Mouse (Mus musculus): ENCODE results near the gene Daam1. TPM values are rescaled to one million over a fixed set of nuclear protein-coding genes. Genes with fewer than 3 reads are reported as not detected.

Daam1 gene
- polyA plus RNA-seq, 1 experiment from 2014 or later = 9.4 TPM

DNA sequence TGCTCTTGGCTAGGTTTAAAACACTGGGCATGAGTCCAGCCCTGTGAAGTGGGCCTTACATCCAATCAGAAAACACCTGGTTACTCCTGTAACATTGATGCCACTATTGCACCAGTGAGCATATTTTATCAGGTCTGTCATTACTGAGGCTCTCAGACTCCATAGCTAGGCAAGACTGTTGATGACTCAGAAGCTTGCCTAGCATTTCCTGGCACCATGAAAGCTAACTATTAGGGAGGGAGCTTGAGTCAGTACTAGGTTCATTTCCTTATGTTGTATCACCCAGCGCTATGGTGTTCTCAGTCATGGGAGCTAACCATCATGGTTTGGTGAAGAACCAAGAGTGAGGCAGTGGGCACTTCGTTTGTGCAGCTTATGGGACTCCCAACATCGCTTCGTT, 72.3 kb downstream of the Daam1 start:
- Histone ChIP-seq H3K9ac (no peak overlapping the region), H3K4me1 (peaks cover 5% of the 10 kb centered on the region), H3K9me3 (replicated peaks) (no peaks in the 10 kb centered on the region), H3K36me3 (peaks cover 22% of the 10 kb centered on the region), H3K27me3 (no peaks in the 10 kb centered on the region), H3K4me3 (replicated peaks) (no peak overlapping the region), H3K4me2 (no peak overlapping the region), H3K27ac (no peak overlapping the region)
- 92% methylated on average over 4 of the region's 4 CpGs for WGBS
- ATAC-seq (replicated peaks; ENCODE audit: low FRiP score) = no peak

GRCm38 (mm10) chr12:71904310-71904709, 73.4 kb downstream of the Daam1 start:
- Histone ChIP-seq H3K27ac (no peak overlapping the region), H3K4me3 (replicated peaks) (no peak overlapping the region)
- WGBS = 79% methylated on average over 4 of the region's 4 CpGs

DNA sequence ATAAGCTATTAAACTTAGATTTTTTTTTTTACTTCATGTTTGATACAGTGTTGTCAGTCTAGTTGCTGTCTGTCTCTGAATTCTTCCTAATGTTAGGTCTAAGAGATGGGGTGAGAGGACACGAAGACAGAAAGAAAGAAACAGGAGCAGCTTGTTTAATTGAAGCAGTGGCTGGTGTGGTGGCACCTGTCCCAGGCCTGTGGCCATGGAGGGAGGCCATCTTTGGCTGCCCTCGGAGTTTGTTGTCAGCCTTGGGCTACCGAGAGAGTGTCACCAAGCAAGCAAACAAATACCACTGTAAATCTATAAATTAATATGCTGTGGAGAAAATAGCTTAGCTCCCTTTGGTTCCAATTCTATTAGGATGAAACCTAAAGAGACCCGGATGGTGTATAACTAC, 74.0 kb downstream of the Daam1 start:
- Histone ChIP-seq H3K27me3 (no peaks in the 10 kb centered on the region), H3K9ac (no peak overlapping the region), H3K4me3 (replicated peaks) (no peak overlapping the region), H3K9me3 (replicated peaks) (no peaks in the 10 kb centered on the region), H3K4me1 (peaks cover 7% of the 10 kb centered on the region), H3K27ac (no peak overlapping the region), H3K36me3 (peaks cover 15% of the 10 kb centered on the region), H3K4me2 (no peak overlapping the region)
- WGBS = 86% methylated on average over 4 of the region's 4 CpGs
- no peak for ATAC-seq (replicated peaks; ENCODE audit: low FRiP score)

More at GRCm38 (mm10) chr12:71904310-71904709, 73.4 kb downstream of the Daam1 start:
- no peak overlapping the region for H3K4me2 ChIP-seq
- no peak for ATAC-seq (replicated peaks; ENCODE audit: low FRiP score)
- no peaks in the 10 kb centered on the region for H3K9me3 ChIP-seq (replicated peaks)
- peaks cover 5% of the 10 kb centered on the region for H3K4me1 ChIP-seq
- H3K9ac ChIP-seq = no peak overlapping the region
- peaks cover 15% of the 10 kb centered on the region for H3K36me3 ChIP-seq
- no peaks in the 10 kb centered on the region for H3K27me3 ChIP-seq

GRCm38 (mm10) chr12:71905640-71906320, 74.9 kb downstream of the Daam1 start:
- Histone ChIP-seq H3K27ac (no peak overlapping the region), H3K9me3 (replicated peaks) (no peaks in the 10 kb centered on the region), H3K36me3 (peaks cover 15% of the 10 kb centered on the region), H3K27me3 (no peaks in the 10 kb centered on the region), H3K4me3 (replicated peaks) (no peak overlapping the region), H3K9ac (no peak overlapping the region), H3K4me2 (no peak overlapping the region), H3K4me1 (peaks cover 15% of the 10 kb centered on the region)
- ATAC-seq (replicated peaks; ENCODE audit: low FRiP score) = no peak
- 86% methylated on average over 13 of the region's 13 CpGs for WGBS

GRCm38 (mm10) chr12:71906582-71907267, 75.8 kb downstream of the Daam1 start:
- H3K27me3 ChIP-seq = no peaks in the 10 kb centered on the region
- H3K4me3 ChIP-seq (replicated peaks) = no peak overlapping the region
- WGBS = 89% methylated on average over 12 of the region's 12 CpGs
- no peaks in the 10 kb centered on the region for H3K9me3 ChIP-seq (replicated peaks)
- H3K4me2 ChIP-seq = no peak overlapping the region
- no peak overlapping the region for H3K9ac ChIP-seq
- 0 out of 2 replicates have a peak overlapping the region, but pooled peaks have one; percentile 5 for H3K27ac ChIP-seq
- peaks cover 14% of the 10 kb centered on the region for H3K36me3 ChIP-seq
- H3K4me1 ChIP-seq = peaks cover 23% of the 10 kb centered on the region
- ATAC-seq (replicated peaks; ENCODE audit: low FRiP score) = 0 out of 2 replicates have a peak, but pooled peaks have one; percentile 52

- 91% methylated on average over 5 of the region's 5 CpGs for WGBS
These were observed 78.1 kb downstream of the Daam1 start for GRCm38 (mm10) chr12:71908984-71909383.

DNA sequence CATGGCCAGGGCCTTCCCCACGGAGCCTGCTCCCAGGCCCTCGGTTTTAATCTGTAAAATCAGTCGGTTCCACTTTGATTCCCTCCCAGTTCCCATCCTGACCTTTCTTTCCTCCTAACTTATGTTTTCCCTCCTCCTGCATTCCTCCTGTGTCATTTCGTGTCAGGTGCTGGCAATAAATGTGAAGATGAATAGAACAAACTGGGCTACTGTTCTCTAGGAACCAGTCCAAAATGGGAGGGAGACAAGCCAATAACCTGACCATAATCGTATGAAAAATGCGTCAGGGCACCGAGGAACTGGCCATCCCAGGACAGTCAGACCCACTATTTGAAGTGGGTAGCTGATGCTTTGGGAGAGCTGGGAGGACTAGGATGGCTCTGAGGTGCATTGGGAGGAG, 79.4 kb downstream of the Daam1 start:
- Histone ChIP-seq H3K9me3 (replicated peaks) (no peaks in the 10 kb centered on the region), H3K4me3 (replicated peaks) (no peak overlapping the region), H3K27ac (no peak overlapping the region), H3K27me3 (no peaks in the 10 kb centered on the region), H3K4me2 (no peak overlapping the region), H3K9ac (no peak overlapping the region), H3K36me3 (no peaks in the 10 kb centered on the region), H3K4me1 (peaks cover 35% of the 10 kb centered on the region)
- no peak for ATAC-seq (replicated peaks; ENCODE audit: low FRiP score)
- 51% methylated on average over 7 of the region's 7 CpGs for WGBS

More at GRCm38 (mm10) chr12:71908984-71909383, 78.1 kb downstream of the Daam1 start:
- Histone ChIP-seq H3K9ac (no peak overlapping the region), H3K9me3 (replicated peaks) (no peaks in the 10 kb centered on the region), H3K27me3 (no peaks in the 10 kb centered on the region), H3K36me3 (no peaks in the 10 kb centered on the region), H3K4me2 (no peak overlapping the region), H3K27ac (no peak overlapping the region), H3K4me1 (peaks cover 35% of the 10 kb centered on the region), H3K4me3 (replicated peaks) (no peak overlapping the region)
- ATAC-seq (replicated peaks; ENCODE audit: low FRiP score) = no peak

DNA sequence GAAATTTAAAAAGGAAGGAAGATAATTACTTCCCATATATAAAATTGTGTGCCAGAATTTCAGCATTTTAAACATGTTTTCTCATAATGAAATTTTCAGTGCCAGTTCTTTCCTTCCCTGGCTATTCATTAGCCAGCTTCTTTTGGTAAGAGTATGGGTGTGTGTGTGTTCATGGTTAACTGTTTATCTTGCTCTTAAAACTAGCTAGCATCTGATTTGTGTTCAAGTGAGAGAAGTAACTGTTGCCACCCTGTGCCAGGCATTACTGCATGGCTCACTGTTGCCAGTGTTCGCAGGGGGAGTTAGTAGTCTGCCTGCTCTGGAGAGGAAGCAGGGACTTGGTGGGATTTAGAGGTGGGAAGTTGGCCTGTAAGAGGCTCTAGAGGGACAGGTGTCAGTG, 81.4 kb downstream of the Daam1 start:
- no peaks in the 10 kb centered on the region for H3K9me3 ChIP-seq (replicated peaks)
- H3K9ac ChIP-seq = no peak overlapping the region
- H3K36me3 ChIP-seq = peaks cover 17% of the 10 kb centered on the region
- H3K27me3 ChIP-seq = no peaks in the 10 kb centered on the region
- WGBS = 61% methylated on average over 1 of the region's 1 CpGs
- no peak overlapping the region for H3K4me3 ChIP-seq (replicated peaks)
- peak overlapping the region; percentile 14; the same call in 1 of the 2 replicates for H3K4me2 ChIP-seq
- H3K27ac ChIP-seq = peak overlapping the region; percentile 49
- H3K4me1 ChIP-seq = peaks cover 30% of the 10 kb centered on the region
- no peak; the same call in 1 of the 2 replicates for ATAC-seq (replicated peaks; ENCODE audit: low FRiP score)

DNA sequence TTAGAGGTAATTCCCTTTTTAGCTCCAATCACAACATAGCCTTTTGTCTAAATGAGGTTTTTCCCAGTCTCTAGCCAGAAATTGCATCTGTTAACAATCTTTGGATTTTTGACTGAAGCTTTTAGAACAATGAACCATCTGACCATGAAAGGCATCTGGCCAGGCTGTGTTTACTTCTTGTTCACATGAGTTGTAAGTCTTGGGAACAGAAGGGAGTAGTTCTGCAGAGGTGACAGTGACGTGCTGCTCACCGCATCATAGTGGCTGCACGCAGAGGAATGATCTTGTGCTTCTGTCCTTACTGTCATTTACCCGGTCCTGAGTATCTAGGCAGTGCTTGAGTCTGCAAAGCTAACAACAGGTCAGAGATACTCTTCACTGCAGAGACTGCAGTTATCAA, 88.3 kb downstream of the Daam1 start:
- Histone ChIP-seq H3K4me1 (no peaks in the 10 kb centered on the region), H3K9ac (no peak overlapping the region), H3K27ac (0 out of 2 replicates have a peak overlapping the region, but pooled peaks have one; percentile 2), H3K4me2 (no peak overlapping the region), H3K9me3 (replicated peaks) (no peaks in the 10 kb centered on the region), H3K27me3 (no peaks in the 10 kb centered on the region), H3K4me3 (replicated peaks) (no peak overlapping the region), H3K36me3 (peaks cover 19% of the 10 kb centered on the region)
- no peak for ATAC-seq (replicated peaks; ENCODE audit: low FRiP score)
- 60% methylated on average over 4 of the region's 4 CpGs for WGBS

- no peak for ATAC-seq (replicated peaks; ENCODE audit: low FRiP score)
- Histone ChIP-seq H3K27me3 (no peaks in the 10 kb centered on the region), H3K4me3 (replicated peaks) (no peak overlapping the region), H3K4me2 (no peak overlapping the region), H3K27ac (no peak overlapping the region), H3K9me3 (replicated peaks) (no peaks in the 10 kb centered on the region), H3K36me3 (peaks cover 19% of the 10 kb centered on the region), H3K4me1 (0 out of 2 replicates have a peak, but pooled peaks cover under 1% of the 10 kb centered on the region), H3K9ac (no peak overlapping the region)
- 64% methylated on average over 3 of the region's 3 CpGs for WGBS
These were observed 89.1 kb downstream of the Daam1 start for GRCm38 (mm10) chr12:71919962-71920361.

GRCm38 (mm10) chr12:71922827-71923381, 92.0 kb downstream of the Daam1 start:
- ATAC-seq (replicated peaks; ENCODE audit: low FRiP score) = no peak
- H3K27ac ChIP-seq = no peak overlapping the region
- no peaks in the 10 kb centered on the region for H3K27me3 ChIP-seq
- 84% methylated on average over 5 of the region's 5 CpGs for WGBS
- no peak overlapping the region for H3K4me3 ChIP-seq (replicated peaks)
- no peaks in the 10 kb centered on the region for H3K9me3 ChIP-seq (replicated peaks)
- H3K9ac ChIP-seq = no peak overlapping the region
- H3K36me3 ChIP-seq = no peaks in the 10 kb centered on the region
- peaks cover 20% of the 10 kb centered on the region; the same call in 1 of the 2 replicates for H3K4me1 ChIP-seq
- no peak overlapping the region for H3K4me2 ChIP-seq

DNA sequence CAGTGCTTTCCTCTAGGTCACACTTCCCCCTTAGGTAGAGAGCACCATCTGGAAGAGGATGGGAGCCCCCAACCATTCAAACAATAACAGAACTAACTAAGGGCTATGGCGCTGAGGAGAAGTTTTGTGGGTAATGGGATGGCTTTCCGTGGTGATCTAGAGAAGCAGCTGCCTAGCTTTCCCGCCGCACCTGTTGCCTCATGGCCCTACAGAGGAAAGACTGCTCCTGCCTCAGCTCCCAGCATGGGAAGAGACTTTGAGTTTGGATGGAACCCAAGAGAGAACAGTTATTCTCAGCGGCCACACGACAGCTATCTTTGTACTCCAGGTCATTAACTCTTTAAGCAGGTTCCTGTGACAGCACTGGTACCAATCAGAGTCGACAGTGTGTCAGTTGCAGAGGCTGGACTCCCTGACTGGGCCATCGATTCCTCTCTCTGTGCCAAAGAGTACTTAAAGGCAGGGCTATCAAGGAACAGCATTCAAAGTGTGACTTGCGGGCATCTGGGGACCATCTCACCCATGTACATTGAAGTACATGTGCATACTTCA, 94.2 kb downstream of the Daam1 start:
- no peaks in the 10 kb centered on the region for H3K27me3 ChIP-seq
- H3K4me2 ChIP-seq = no peak overlapping the region
- 86% methylated on average over 9 of the region's 9 CpGs for WGBS
- H3K9ac ChIP-seq = no peak overlapping the region
- no peak for ATAC-seq (replicated peaks; ENCODE audit: low FRiP score)
- H3K4me1 ChIP-seq = peaks cover 20% of the 10 kb centered on the region; the same call in 1 of the 2 replicates
- 0 out of 2 replicates have a peak overlapping the region, but pooled peaks have one; percentile 59 for H3K27ac ChIP-seq
- H3K4me3 ChIP-seq (replicated peaks) = no peak overlapping the region
- H3K36me3 ChIP-seq = no peaks in the 10 kb centered on the region
- H3K9me3 ChIP-seq (replicated peaks) = no peaks in the 10 kb centered on the region

Data from kidney, embryonic 15.5 days (tissue).